Mouse (Mus musculus): ENCODE measurements around the gene Bicral. TPM values are rescaled to one million over a fixed set of nuclear protein-coding genes. Genes with fewer than 3 reads are reported as not detected.
"Not testable (repeated sequence)": the region's sequence is repeated elsewhere in the genome, so short reads cannot be mapped to it uniquely, and the experiment has no call there.

Gene Bicral
- polyA plus RNA-seq, 1 experiment from 2014 or later, result 3.2 TPM

- ATAC-seq (replicated peaks; ENCODE audit: insufficient number of reproducible peaks, insufficient read depth, low FRiP score, low read depth), result no peak
Measured at GRCm38 (mm10) chr17:46792963-46793362, 65.3 kb downstream of the Bicral start.

GRCm38 (mm10) chr17:46787974-46788373 is 70.3 kb downstream of the Bicral start:
- H3K4me2 ChIP-seq; H3K9me3 ChIP-seq (replicated peaks); ATAC-seq (replicated peaks; ENCODE audit: insufficient number of reproducible peaks, insufficient read depth, low FRiP score, low read depth); H3K4me3 ChIP-seq; H3K27ac ChIP-seq; H3K27me3 ChIP-seq; H3K4me1 ChIP-seq (replicated peaks); H3K9ac ChIP-seq; H3K36me3 ChIP-seq: not testable (repeated sequence)
- WGBS, result 65% methylated on average over 2 of the region's 2 CpGs

More at GRCm38 (mm10) chr17:46792963-46793362, 65.3 kb downstream of the Bicral start:
- Histone ChIP-seq H3K4me2 (no peak overlapping the region), H3K36me3 (no peaks in the 10 kb centered on the region), H3K9ac (no peak overlapping the region), H3K27me3 (no peaks in the 10 kb centered on the region), H3K4me1 (replicated peaks) (no peaks in the 10 kb centered on the region), H3K27ac (no peak overlapping the region), H3K9me3 (replicated peaks) (no peaks in the 10 kb centered on the region), H3K4me3 (no peak overlapping the region)
- WGBS, result 73% methylated on average over 2 of the region's 2 CpGs

- WGBS, result 72% methylated on average over 5 of the region's 5 CpGs
- Histone ChIP-seq H3K4me1 (replicated peaks) (no peaks in the 10 kb centered on the region), H3K4me2 (no peak overlapping the region), H3K27me3 (no peaks in the 10 kb centered on the region), H3K9me3 (replicated peaks) (no peaks in the 10 kb centered on the region), H3K36me3 (no peaks in the 10 kb centered on the region), H3K27ac (no peak overlapping the region), H3K9ac (no peak overlapping the region), H3K4me3 (no peak overlapping the region)
- ATAC-seq (replicated peaks; ENCODE audit: insufficient number of reproducible peaks, insufficient read depth, low FRiP score, low read depth), result no peak
Measured at GRCm38 (mm10) chr17:46786952-46787351, 71.3 kb downstream of the Bicral start.

GRCm38 (mm10) chr17:46783222-46783565 is 75.1 kb downstream of the Bicral start:
- H3K4me2 ChIP-seq, result peak overlapping the region; percentile 66; the same call in 1 of the 2 replicates
- no peaks in the 10 kb centered on the region for H3K27me3 ChIP-seq
- H3K27ac ChIP-seq, result peak overlapping the region; percentile 82
- H3K4me1 ChIP-seq (replicated peaks), result peaks cover 7% of the 10 kb centered on the region
- ATAC-seq (replicated peaks; ENCODE audit: insufficient number of reproducible peaks, insufficient read depth, low FRiP score, low read depth), result no peak
- peaks cover 27% of the 10 kb centered on the region for H3K36me3 ChIP-seq
- no peak overlapping the region for H3K9ac ChIP-seq
- no peaks in the 10 kb centered on the region for H3K9me3 ChIP-seq (replicated peaks)
- peak overlapping the region; percentile 66 for H3K4me3 ChIP-seq
- WGBS, result 82% methylated on average over 2 of the region's 2 CpGs

- H3K27ac ChIP-seq, result peak within 1 kb of the TSS; percentile 82
- peak within 1 kb of the TSS; percentile 74 for H3K9ac ChIP-seq
- 1% methylated on average over 44 of the region's 44 CpGs for WGBS
- H3K4me1 ChIP-seq (replicated peaks), result peaks cover 7% of the 10 kb centered on the region
- peak within 1 kb of the TSS; percentile 66 for H3K4me3 ChIP-seq
- H3K9me3 ChIP-seq (replicated peaks), result no peaks in the 10 kb centered on the region
- H3K4me2 ChIP-seq, result peak within 1 kb of the TSS; percentile 66
- H3K36me3 ChIP-seq, result peaks cover 33% of the 10 kb centered on the region
- no peaks in the 10 kb centered on the region for H3K27me3 ChIP-seq
- peak; percentile 94 for ATAC-seq (replicated peaks; ENCODE audit: insufficient number of reproducible peaks, insufficient read depth, low FRiP score, low read depth)
Measured at GRCm38 (mm10) chr17:46782341-46783221, 75.7 kb downstream of the Bicral start, which contains the start of gene Rpl7l1. Rpl7l1 (minus strand) TSS chr17:46782672.

GRCm38 (mm10) chr17:46781876-46782275 is 76.4 kb downstream of the Bicral start:
- peak; percentile 39; the same call in 1 of the 2 replicates for ATAC-seq (replicated peaks; ENCODE audit: insufficient number of reproducible peaks, insufficient read depth, low FRiP score, low read depth)
- H3K36me3 ChIP-seq, result peaks cover 40% of the 10 kb centered on the region
- peaks cover 7% of the 10 kb centered on the region for H3K4me1 ChIP-seq (replicated peaks)
- no peaks in the 10 kb centered on the region for H3K9me3 ChIP-seq (replicated peaks)
- H3K27me3 ChIP-seq, result no peaks in the 10 kb centered on the region
- H3K4me3 ChIP-seq, result peak overlapping the region; percentile 66
- H3K4me2 ChIP-seq, result peak overlapping the region; percentile 66
- H3K27ac ChIP-seq, result peak overlapping the region; percentile 82
- 2% methylated on average over 11 of the region's 11 CpGs for WGBS
- H3K9ac ChIP-seq, result peak overlapping the region; percentile 74

GRCm38 (mm10) chr17:46776087-46776486 is 82.2 kb downstream of the Bicral start:
- Histone ChIP-seq H3K4me3 (no peak overlapping the region), H3K4me1 (replicated peaks) (peaks cover 17% of the 10 kb centered on the region), H3K27me3 (no peaks in the 10 kb centered on the region), H3K4me2 (no peak overlapping the region), H3K9me3 (replicated peaks) (no peaks in the 10 kb centered on the region), H3K36me3 (peaks cover 65% of the 10 kb centered on the region), H3K27ac (no peak overlapping the region), H3K9ac (no peak overlapping the region)
- ATAC-seq (replicated peaks; ENCODE audit: insufficient number of reproducible peaks, insufficient read depth, low FRiP score, low read depth), result no peak
- WGBS, result 73% methylated on average over 3 of the region's 3 CpGs

- Histone ChIP-seq H3K9ac (no peak overlapping the region), H3K4me3 (no peak overlapping the region), H3K4me2 (no peak overlapping the region), H3K36me3 (peaks cover 57% of the 10 kb centered on the region), H3K27ac (no peak overlapping the region), H3K9me3 (replicated peaks) (no peaks in the 10 kb centered on the region), H3K27me3 (no peaks in the 10 kb centered on the region), H3K4me1 (replicated peaks) (peaks cover 16% of the 10 kb centered on the region)
- WGBS, result 96% methylated on average over 9 of the region's 9 CpGs
- no peak for ATAC-seq (replicated peaks; ENCODE audit: insufficient number of reproducible peaks, insufficient read depth, low FRiP score, low read depth)
Measured at GRCm38 (mm10) chr17:46775070-46775469, 83.2 kb downstream of the Bicral start.

- Histone ChIP-seq H3K27me3 (no peaks in the 10 kb centered on the region), H3K27ac (no peak overlapping the region), H3K4me3 (peak overlapping the region; percentile 95; the same call in 1 of the 2 replicates), H3K9ac (no peak overlapping the region), H3K36me3 (peaks cover 47% of the 10 kb centered on the region), H3K9me3 (replicated peaks) (no peaks in the 10 kb centered on the region), H3K4me2 (peak overlapping the region; percentile 82), H3K4me1 (replicated peaks) (peaks cover 16% of the 10 kb centered on the region)
- ATAC-seq (replicated peaks; ENCODE audit: insufficient number of reproducible peaks, insufficient read depth, low FRiP score, low read depth), result no peak
- 39% methylated on average over 2 of the region's 2 CpGs for WGBS
Measured at GRCm38 (mm10) chr17:46774131-46774472, 84.2 kb downstream of the Bicral start.

- H3K4me3 ChIP-seq, result peak overlapping the region; percentile 95
- 8% methylated on average over 19 of the region's 20 CpGs for WGBS
- ATAC-seq (replicated peaks; ENCODE audit: insufficient number of reproducible peaks, insufficient read depth, low FRiP score, low read depth), result no peak
Measured at GRCm38 (mm10) chr17:46773278-46774130, 84.8 kb downstream of the Bicral start.

More at GRCm38 (mm10) chr17:46773278-46774130, 84.8 kb downstream of the Bicral start:
- Histone ChIP-seq H3K4me1 (replicated peaks) (peaks cover 16% of the 10 kb centered on the region), H3K9me3 (replicated peaks) (no peaks in the 10 kb centered on the region), H3K27me3 (no peaks in the 10 kb centered on the region), H3K27ac (peak overlapping the region; percentile 92), H3K9ac (peak overlapping the region; percentile 82), H3K4me2 (peak overlapping the region; percentile 82), H3K36me3 (peaks cover 41% of the 10 kb centered on the region)

All from heart, embryonic 15.5 days (tissue).